Mouse (Mus musculus) CH12.LX (cell line): ENCODE results near the gene Gm19402.

Experiments used
- ELF1 ChIP-seq: IDR thresholded peaks from 2 replicates; pipeline ENCODE4 v1.6.1; 2014; ENCODE audit warnings: low read depth, mild to moderate bottlenecking, inconsistent platforms, low read length, improper control_type of control experiment
- EP300 ChIP-seq: IDR thresholded peaks from 2 replicates; pipeline ENCODE4 v1.6.1; 2011; ENCODE audit warnings: low read length, improper control_type of control experiment
- IRF4 ChIP-seq: IDR thresholded peaks from 2 replicates; pipeline ENCODE4 v1.6.1; 2014; ENCODE audit warnings: low read depth, mild to moderate bottlenecking, inconsistent platforms, low read length, improper control_type of control experiment
- MAX ChIP-seq: IDR thresholded peaks from 2 replicates; pipeline ENCODE4 v1.6.1; 2011; ENCODE audit warnings: low read length, improper control_type of control experiment
- NELFE ChIP-seq: IDR thresholded peaks from 2 replicates; pipeline ENCODE4 v1.6.1; 2011; ENCODE audit warnings: low read depth, low read length, improper control_type of control experiment
- POLR2A ChIP-seq: IDR thresholded peaks from 2 replicates; pipeline ENCODE4 v1.6.1; 2011; ENCODE audit warnings: low read depth, mild to moderate bottlenecking, improper control_type of control experiment, low read length

DNA sequence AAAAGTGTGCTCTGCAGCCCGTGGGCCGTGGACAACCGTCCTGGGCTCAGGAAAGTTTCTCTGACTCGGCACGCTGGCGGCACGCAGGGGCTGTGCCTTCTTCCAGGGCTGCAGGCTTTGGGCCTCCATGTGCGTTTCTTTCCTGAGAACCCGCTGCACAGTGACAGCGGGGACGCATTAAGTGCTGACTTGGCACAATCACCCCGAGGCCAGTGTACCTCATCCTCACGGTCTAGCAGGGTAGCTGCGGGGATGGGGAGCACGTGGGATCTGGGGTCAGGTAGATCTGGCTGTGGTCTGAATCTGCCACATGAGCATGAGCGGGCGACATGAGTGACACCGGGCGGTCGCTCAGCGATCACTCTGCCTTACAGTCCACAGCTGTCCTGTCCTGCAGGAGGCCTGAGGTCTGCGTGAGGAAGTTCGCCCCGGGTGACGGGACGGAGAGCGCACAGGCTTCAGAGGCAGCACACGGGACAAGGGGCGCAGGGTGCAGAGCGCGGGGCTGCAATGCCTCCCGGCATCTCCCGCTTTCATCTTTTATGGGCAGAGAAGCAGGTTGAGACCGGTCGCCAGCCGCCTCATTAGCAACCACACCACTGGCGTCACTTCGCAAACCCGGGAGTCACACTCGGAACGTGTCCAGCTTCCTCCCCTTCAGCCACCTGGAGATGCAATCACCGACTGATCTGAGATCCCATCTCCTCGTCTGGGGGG is 26.4 kb downstream of the Gm19402 start:
- TF ChIP-seq ELF1 = no peak
- no peak for TF ChIP-seq IRF4
- TF ChIP-seq MAX = no peak
- TF ChIP-seq EP300 = no peak
- no peak for TF ChIP-seq POLR2A
- TF ChIP-seq NELFE = no peak
